Mouse (Mus musculus) embryo, embryonic 10 days (tissue): ENCODE results near the gene 3110018I06Rik.

Experiments used
- DNase-seq: peaks from one replicate; pipeline ENCODE4 v3.0.0-alpha.2; 2015; ENCODE audit warnings: low spot score

3110018I06Rik gene

GRCm38 (mm10) chr12:107488371-107488770, at the start of gene 3110018I06Rik:
3110018I06Rik (plus strand) TSS chr12:107488632.
- no peak for DNase-seq

GRCm38 (mm10) chr12:107444681-107445080, 43.8 kb upstream of the 3110018I06Rik start:
- no peak for DNase-seq

GRCm38 (mm10) chr12:107457835-107458234, 30.6 kb upstream of the 3110018I06Rik start:
- no peak for DNase-seq

GRCm38 (mm10) chr12:107464731-107465130, 23.7 kb upstream of the 3110018I06Rik start:
- peak; percentile 89 for DNase-seq

- peak; percentile 45 for DNase-seq
Measured at GRCm38 (mm10) chr12:107476441-107477291, 11.8 kb upstream of the 3110018I06Rik start.

GRCm38 (mm10) chr12:107479350-107479749, 9.1 kb upstream of the 3110018I06Rik start:
- no peak for DNase-seq

GRCm38 (mm10) chr12:107483031-107483430, 5.4 kb upstream of the 3110018I06Rik start:
- no peak for DNase-seq

- no peak for DNase-seq
Measured at GRCm38 (mm10) chr12:107491344-107491743, 2.9 kb downstream of the 3110018I06Rik start.

- no peak for DNase-seq
Measured at GRCm38 (mm10) chr12:107496924-107497323, 8.5 kb downstream of the 3110018I06Rik start.

- DNase-seq, result no peak
Measured at GRCm38 (mm10) chr12:107509661-107510237, 21.3 kb downstream of the 3110018I06Rik start.

GRCm38 (mm10) chr12:107511112-107511511, 22.7 kb downstream of the 3110018I06Rik start:
- DNase-seq, result no peak

GRCm38 (mm10) chr12:107516265-107517217, 28.1 kb downstream of the 3110018I06Rik start:
- peak; percentile 63 for DNase-seq

GRCm38 (mm10) chr12:107520941-107521340, 32.5 kb downstream of the 3110018I06Rik start:
- no peak for DNase-seq

- DNase-seq, result no peak
Measured at GRCm38 (mm10) chr12:107528346-107528880, 40.0 kb downstream of the 3110018I06Rik start.

- no peak for DNase-seq
Measured at GRCm38 (mm10) chr12:107532871-107533270, 44.4 kb downstream of the 3110018I06Rik start.
